11 mouse cellular contexts compared by ENCODE assay signal in genomic region chr5:28315526-28315925, GRCm38 (mm10). TPM values are rescaled to one million over a fixed set of nuclear protein-coding genes. Genes with fewer than 3 reads are reported as not detected.
DNase-seq lines count a peak whose midpoint lies in the region; ATAC-seq lines count a peak whose summit lies in the region.
"Had no signal": no experiment of that assay in that cellular context is flagged by ENCODE, and none has a peak within 500 bp of the region (broad histone marks: within the 10 kb centered on the region; RNA-seq: fewer than 3 reads in every experiment).

No protein-coding gene starts in this region.

- peak; percentile 77 for DNase-seq in splenic B cell, adult 2 months (ENCODE audit: low read depth, low spot score)
- no peak for DNase-seq in gastrocnemius, adult 18-20 months (ENCODE audit: low spot score)
- no peak for DNase-seq in layer of hippocampus, adult 9-10 months (ENCODE audit: low spot score)
- DNase-seq in layer of hippocampus, adult 18-20 months (ENCODE audit: low spot score in 2 of 2), result no peak
- DNase-seq: cerebellum, adult 9-11 months; lung, embryonic 14.5 days had no signal

- no peak for ATAC-seq in erythroblast, adult 5-6 weeks (replicated peaks; ENCODE audit: low FRiP score, poor library complexity, severe bottlenecking)
- peak; percentile 72 for ATAC-seq in CD4-positive, CD25-positive, alpha-beta regulatory T cell, adult 4 months
- ATAC-seq in inflammation-experienced regulatory T-cells, adult 6 months, result peak; percentile 77

- H3K4me3 ChIP-seq in erythroblast, embryonic 14.5 days (replicated peaks), result peak overlapping the region; percentile 97

- peaks cover 18% of the 10 kb centered on the region for H3K36me3 ChIP-seq in erythroblast, embryonic 14.5 days (ENCODE audit: control insufficient read depth)
- H3K36me3 ChIP-seq in splenic B cell, adult 2 months (ENCODE audit: control insufficient read depth, insufficient read depth, low read length, poor library complexity, severe bottlenecking), result no peaks in the 10 kb centered on the region
- H3K36me3 ChIP-seq: embryonic facial prominence, embryonic 13.5 days had no signal

- peaks cover 29% of the 10 kb centered on the region for H3K4me1 ChIP-seq in erythroblast, embryonic 14.5 days (ENCODE audit: control insufficient read depth)

- H3K9me3 ChIP-seq in erythroblast, embryonic 14.5 days (ENCODE audit: control insufficient read depth, low read length), result no peaks in the 10 kb centered on the region
- H3K9me3 ChIP-seq: embryonic facial prominence, embryonic 13.5 days had no signal

- H3K27me3 ChIP-seq in erythroblast, embryonic 14.5 days (ENCODE audit: control insufficient read depth), result no peaks in the 10 kb centered on the region
- no peaks in the 10 kb centered on the region for H3K27me3 ChIP-seq in splenic B cell, adult 2 months (ENCODE audit: control insufficient read depth, insufficient read depth, low read length, poor library complexity, severe bottlenecking)
- H3K27me3 ChIP-seq: embryonic facial prominence, embryonic 13.5 days had no signal

RNA-seq across cellular contexts. Expression of gene Rbm33, which starts 1.4 kb away (rescaled TPM):
- 2.7 TPM in 2 replicates for polyA plus RNA-seq in erythroblast, embryonic 14.5 days (2012)
- 61.0 and 79.4 TPM in 2 replicates for total RNA-seq in erythroblast, adult 5-6 weeks (2015; ENCODE audit: low replicate concordance)
- 103 and 115 TPM in 2 replicates for total RNA-seq in erythroblast, adult 5-6 weeks (2017; ENCODE audit: low replicate concordance)
- 10 to 100 TPM; 13.2 to 13.5 TPM for polyA plus RNA-seq in CD4-positive, CD25-positive, alpha-beta regulatory T cell, adult 4 months (2017; shearing (Covaris generic))
- 10 to 100 TPM in 2 of 3 experiments, 1 to 10 TPM in 1; 9.1 to 14.9 (median 13.9) TPM for polyA plus RNA-seq in inflammation-experienced regulatory T-cells, adult 6 months (2017; shearing (Covaris generic))
- total RNA-seq in gastrocnemius, adult 18-20 months (2021), result 10 to 100 TPM; 32.2 to 37.0 TPM
- 10 to 100 TPM; 63.6 to 64.3 TPM for total RNA-seq in layer of hippocampus, adult 18-20 months (2021)
